In genomic region chr19:6028991-6029390, GRCm38 (mm10) we compare ENCODE assay signal across 17 mouse cellular contexts.
"Had no signal": no experiment of that assay in that cellular context is flagged by ENCODE, and none has a peak within 500 bp of the region (broad histone marks: within the 10 kb centered on the region; RNA-seq: fewer than 3 reads in every experiment).

No protein-coding gene starts in this region.

- H3K4me2 ChIP-seq: liver, embryonic 13.5 days; lung, embryonic 14.5 days; midbrain, embryonic 11.5 days; neural tube, embryonic 13.5 days had no signal

- H3K27me3 ChIP-seq: neural tube, embryonic 13.5 days had no signal

- H3K36me3 ChIP-seq: liver, embryonic 13.5 days; neural tube, embryonic 13.5 days had no signal

- H3K4me1 ChIP-seq: neural tube, embryonic 13.5 days had no signal

- H3K9ac ChIP-seq: liver, embryonic 13.5 days; lung, embryonic 14.5 days; neural tube, embryonic 13.5 days had no signal

- H3K27ac ChIP-seq: kidney, postnatal 0 days; layer of hippocampus, adult 2 months; liver, embryonic 13.5 days; neural tube, embryonic 13.5 days; stomach, postnatal 0 days had no signal

- H3K4me3 ChIP-seq: layer of hippocampus, adult 2 months; liver, embryonic 13.5 days; myocyte; neural tube, embryonic 13.5 days had no signal

- H3K9me3 ChIP-seq: liver, embryonic 13.5 days; neural tube, embryonic 13.5 days had no signal

- DNase-seq: kidney, adult 2 months; kidney, postnatal 25 days; layer of hippocampus, adult 9-11 months; liver, embryonic 13.5 days; lung, embryonic 14.5 days; midbrain, embryonic 14.5 days; retina, postnatal 1 day; thymus, adult 2 months; thymus, postnatal 14 days; thymus, postnatal 4 days had no signal

- ATAC-seq: intestine, postnatal 0 days had no signal
